Mouse (Mus musculus) heart, adult 9 months (tissue): ENCODE measurements at regions not wholly inside any gene's neighbourhood (a gene's known extent, or its start where the extent isn't known, plus 50 kb on each side); places are given as distances from the start of the nearest gene placed in this dataset.

Experiments used
- DNase-seq, 2 experiments: peaks; one replicate each; pipeline ENCODE4 v3.0.0; 2022; ENCODE audit warnings: low spot score in 2 of 2

GRCm38 (mm10) chr11:19468373-19468772, 449.6 kb upstream of the Meis1 start:
- DNase-seq = no peak

- DNase-seq = no peak
These were observed 450.0 kb upstream of the Meis1 start for GRCm38 (mm10) chr11:19468803-19469202.

- DNase-seq = no peak
These were observed 452.0 kb upstream of the Meis1 start for GRCm38 (mm10) chr11:19470648-19471341.

GRCm38 (mm10) chr11:19475068-19475786, 448.9 kb upstream of the Spred2 start:
- no peak for DNase-seq

GRCm38 (mm10) chr11:19493089-19493756, 431.0 kb upstream of the Spred2 start:
- DNase-seq = no peak

GRCm38 (mm10) chr11:19521721-19522120, 402.5 kb upstream of the Spred2 start:
- no peak for DNase-seq

GRCm38 (mm10) chr11:19523853-19524487, 400.2 kb upstream of the Spred2 start:
- no peak for DNase-seq

- no peak for DNase-seq
These were observed 395.0 kb upstream of the Spred2 start for GRCm38 (mm10) chr11:19529126-19529525.

GRCm38 (mm10) chr11:19530652-19531051, 393.5 kb upstream of the Spred2 start:
- DNase-seq = no peak

- DNase-seq = no peak
These were observed 392.7 kb upstream of the Spred2 start for GRCm38 (mm10) chr11:19531255-19532003.

- DNase-seq = no peak
These were observed 391.3 kb upstream of the Spred2 start for GRCm38 (mm10) chr11:19532867-19533266.

- no peak for DNase-seq
These were observed 390.5 kb upstream of the Spred2 start for GRCm38 (mm10) chr11:19533701-19534100.

GRCm38 (mm10) chr11:19535215-19535614, 389.0 kb upstream of the Spred2 start:
- no peak for DNase-seq

GRCm38 (mm10) chr11:19546226-19546625, 377.9 kb upstream of the Spred2 start:
- DNase-seq = no peak

- no peak for DNase-seq
These were observed 369.7 kb upstream of the Spred2 start for GRCm38 (mm10) chr11:19554316-19554946.

GRCm38 (mm10) chr11:19554947-19555770, 369.0 kb upstream of the Spred2 start:
- DNase-seq = no peak

GRCm38 (mm10) chr11:19560452-19560851, 363.7 kb upstream of the Spred2 start:
- DNase-seq = no peak

GRCm38 (mm10) chr11:19562668-19563067, 361.5 kb upstream of the Spred2 start:
- no peak for DNase-seq

- DNase-seq = no peak
These were observed 338.9 kb upstream of the Spred2 start for GRCm38 (mm10) chr11:19585228-19585627.
